8 mouse cellular contexts compared by ENCODE assay signal in the genomic region with DNA sequence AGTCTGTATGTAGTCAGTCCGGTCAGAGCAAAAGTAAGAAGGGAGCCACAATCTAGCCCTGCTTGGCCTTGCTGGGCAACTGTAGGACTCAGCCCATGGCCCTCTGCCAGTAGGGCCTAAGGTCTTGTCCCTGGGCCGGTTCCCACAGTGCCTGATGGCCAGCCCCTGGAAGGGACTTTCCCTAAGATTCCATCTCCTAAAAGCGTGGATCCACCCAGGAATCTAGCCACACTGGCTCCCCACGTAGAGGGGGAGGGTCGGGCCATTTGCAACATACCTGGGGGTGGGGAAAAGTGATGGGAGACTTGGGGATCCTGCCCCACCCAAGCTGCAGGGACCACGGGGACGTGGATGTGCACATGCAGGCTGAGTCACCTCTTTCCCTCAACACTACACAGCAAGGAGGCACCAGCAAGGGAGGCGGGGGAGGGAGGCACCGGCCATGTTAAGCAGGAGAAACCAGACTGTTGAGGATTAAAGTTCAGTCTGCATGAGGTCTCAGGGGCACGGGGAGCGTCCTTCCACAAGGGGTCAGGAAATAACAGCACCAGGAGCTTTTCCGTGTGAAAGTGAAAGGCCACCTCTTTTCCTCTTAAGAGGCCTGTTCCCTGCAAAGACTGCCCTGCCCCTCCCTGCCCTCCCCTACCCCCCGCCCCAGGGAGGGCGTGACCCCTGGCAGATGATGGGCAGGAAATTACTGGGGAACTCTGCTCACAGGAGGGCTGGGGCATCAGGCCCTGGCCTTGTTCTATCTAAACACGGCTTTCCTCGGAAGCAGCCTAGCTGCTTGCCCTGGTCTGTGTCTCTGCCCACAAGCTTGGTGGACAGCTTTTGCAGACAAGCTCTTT. TPM values are rescaled to one million over a fixed set of nuclear protein-coding genes. Genes with fewer than 3 reads are reported as not detected.
A peak's percentile ranks its signal among the peaks of the same experiment; 100 is the strongest.
DNase-seq lines count a peak whose midpoint lies in the region; TF ChIP-seq lines count a peak whose summit lies in the region.

No protein-coding gene starts in this region.

- 0 out of 2 replicates have a peak, but pooled peaks have one; percentile 2 for TF ChIP-seq CTCF in gastrocnemius, adult 2 months (IDR thresholded peaks at IDR 0.05)

- DNase-seq in 3T3-L1 (ENCODE audit: low read depth, low spot score) (peak; percentile 91), MN1 (ENCODE audit: low spot score) (peak; percentile 59)
- peak; percentile 79 for DNase-seq in gastrocnemius, adult 2 months
- DNase-seq in kidney, adult 8-10 months: peak; percentile 80
- peak; percentile 67 for DNase-seq in lung, postnatal 10 days
- DNase-seq in thymus, postnatal 25 days: peak; percentile 52
- DNase-seq in layer of hippocampus, adult 18-20 months (ENCODE audit: low spot score in 2 of 2): no peak
- no peak for DNase-seq in cerebellum, adult 9-11 months

- H3K27ac ChIP-seq in gastrocnemius, adult 2 months: peak overlapping the region; percentile 99

- intact Hi-C loops in gastrocnemius, adult 2 months (cut with DNase I): no loop called here

- peak overlapping the region; percentile 54 for H3K4me3 ChIP-seq in gastrocnemius, adult 2 months

RNA-seq across cellular contexts. Expression of gene Zc3h12a, which starts 5.0 kb away (rescaled TPM):
- 1 to 10 TPM; 2.6 TPM for total RNA-seq in gastrocnemius, adult 2 months (2021)
- total RNA-seq in layer of hippocampus, adult 18-20 months (2021): 1 to 10 TPM in 1 of 2 experiments, under 1 TPM in 1; 0.99 to 1.3 TPM

RNA-seq across cellular contexts. Expression of gene Meaf6, which starts 37.7 kb away (rescaled TPM):
- total RNA-seq in gastrocnemius, adult 2 months (2021): 10 to 100 TPM; 12.0 to 13.5 TPM
- 100 to 1,000 TPM; 113 to 118 TPM for total RNA-seq in layer of hippocampus, adult 18-20 months (2021)

RNA-seq across cellular contexts. Expression of gene Snip1, which starts 56.2 kb away (rescaled TPM):
- total RNA-seq in gastrocnemius, adult 2 months (2021): 1 to 10 TPM; 4.5 to 6.1 TPM
- 10 to 100 TPM; 13.8 to 15.4 TPM for total RNA-seq in layer of hippocampus, adult 18-20 months (2021)

RNA-seq across cellular contexts. Expression of gene Dnali1, which starts 57.2 kb away (rescaled TPM):
- total RNA-seq in gastrocnemius, adult 2 months (2021): not detected
- total RNA-seq in layer of hippocampus, adult 18-20 months (2021): 1 to 10 TPM in 1 of 2 experiments, under 1 TPM in 1; 0.84 to 1.1 TPM

Comparison
In these comparisons a context has a peak if more than half of its experiments do, and no peak if none do; other contexts are left out.
1. DNase-seq: peak in 3T3-L1 (single experiment), MN1 (single experiment), gastrocnemius, adult 2 months (single experiment), kidney, adult 8-10 months (2 of 2), lung, postnatal 10 days (single experiment) and thymus, postnatal 25 days (single experiment); none in layer of hippocampus, adult 18-20 months (0 of 2) and cerebellum, adult 9-11 months (single experiment).
2. RNA of gene Meaf6, which starts 37.7 kb away (total RNA-seq): 113 to 118 TPM in layer of hippocampus, adult 18-20 months; 12.0 to 13.5 TPM in gastrocnemius, adult 2 months; every median in the first group is over 4 times any median in the second.